Mouse (Mus musculus) embryonic fibroblast, embryonic 13.5 days (primary cell): ENCODE measurements at regions not wholly inside any gene's neighbourhood (a gene's known extent, or its start where the extent isn't known, plus 50 kb on each side); places are given as distances from the start of the nearest gene placed in this dataset.

Source experiments
- CTCF ChIP-seq: IDR thresholded peaks from 2 replicates; pipeline ENCODE4 v1.5.1; 2011; ENCODE audit warnings: mild to moderate bottlenecking, control low read depth, low read length, moderate library complexity, borderline replicate concordance; ENCODE audit not compliant: insufficient read depth
- POLR2A ChIP-seq: IDR thresholded peaks from 2 replicates; pipeline ENCODE4 v1.6.1; 2011; ENCODE audit warnings: low read depth, mild to moderate bottlenecking, control low read depth, low read length, moderate library complexity

GRCm38 (mm10) chr13:119328731-119329130 lies 99.7 kb upstream of the Paip1 start:
- no peak for TF ChIP-seq POLR2A
- no peak for TF ChIP-seq CTCF
